Mouse (Mus musculus) intestine, postnatal 0 days (tissue): Measurements from ENCODE around the gene Btnl6. TPM values are rescaled to one million over a fixed set of nuclear protein-coding genes. Genes with fewer than 3 reads are reported as not detected.

Source experiments
- ATAC-seq: fragments of 200-750 bp; cut with Nextera tagmentation; 2 replicates; pipeline ENCODE4 v1.8.0; 2017; ENCODE audit warnings: mild to moderate bottlenecking, moderate TSS enrichment, moderate library complexity
- H3K27ac ChIP-seq: fragments of 300-500 bp; sonication (generic); 2 replicates; pipeline ENCODE4 v1.5.1; 2014; ENCODE audit warnings: mild to moderate bottlenecking, low read depth, low read length, moderate library complexity
- H3K27me3 ChIP-seq: fragments of 300-500 bp; sonication (generic); replicated peaks from 2 replicates; pipeline ENCODE4 v1.6.1; 2014; ENCODE audit warnings: low read length, mixed read lengths; ENCODE audit not compliant: control insufficient read depth, insufficient read depth
- H3K36me3 ChIP-seq: fragments of 300-500 bp; sonication (generic); 2 replicates; pipeline ENCODE4 v1.6.1; 2014; ENCODE audit warnings: mild to moderate bottlenecking, moderate library complexity; ENCODE audit not compliant: control insufficient read depth, insufficient read depth
- H3K4me1 ChIP-seq: fragments of 300-500 bp; sonication (generic); replicated peaks from 2 replicates; pipeline ENCODE4 v1.6.1; 2014; ENCODE audit warnings: antibody characterized with exemption, low read length, mixed read lengths; ENCODE audit not compliant: control insufficient read depth, insufficient read depth
- H3K4me2 ChIP-seq: fragments of 300-500 bp; sonication (generic); replicated peaks from 2 replicates; pipeline ENCODE4 v1.6.1; 2014; ENCODE audit warnings: low read depth, mild to moderate bottlenecking, moderate library complexity
- H3K4me3 ChIP-seq: fragments of 300-500 bp; sonication (generic); 2 replicates; pipeline ENCODE4 v1.5.1; 2014; ENCODE audit warnings: low read depth, low read length
- H3K9ac ChIP-seq: fragments of 300-500 bp; sonication (generic); 2 replicates; pipeline ENCODE4 v1.6.1; 2014; ENCODE audit warnings: mild to moderate bottlenecking, low read depth, low read length
- H3K9me3 ChIP-seq: fragments of 300-500 bp; sonication (generic); 2 replicates; pipeline ENCODE4 v1.6.1; 2016; ENCODE audit warnings: mixed run types; ENCODE audit not compliant: control insufficient read depth
- CTCF ChIP-seq: sonication (generic); IDR thresholded peaks from 2 replicates; pipeline ENCODE4 v1.5.1; 2016; ENCODE audit warnings: low read depth, mild to moderate bottlenecking, control low read depth, antibody characterized with exemption, moderate library complexity
- WGBS: fragments of 180-500 bp; shearing (Covaris S2); extraction: QIAGEN DNeasy Blood & Tissue Kit; methylation state at CpG from one replicate; pipeline ENCODE4 v1.1.7; 2014; 5-methylcytosine and 5-hydroxymethylcytosine counted together
- polyA plus RNA-seq: library from polyadenylated mRNA; unstranded; fragments of >200 nt; fragmentation: Nextera tagmentation; extraction: Ambion mirVana; gene quantifications from 2 replicates; pipeline ENCODE4 v1.2.1, GENCODE M21; 2015

Gene Btnl6
- polyA plus RNA-seq, 1 experiment from 2014 or later, result 85.8 TPM

DNA sequence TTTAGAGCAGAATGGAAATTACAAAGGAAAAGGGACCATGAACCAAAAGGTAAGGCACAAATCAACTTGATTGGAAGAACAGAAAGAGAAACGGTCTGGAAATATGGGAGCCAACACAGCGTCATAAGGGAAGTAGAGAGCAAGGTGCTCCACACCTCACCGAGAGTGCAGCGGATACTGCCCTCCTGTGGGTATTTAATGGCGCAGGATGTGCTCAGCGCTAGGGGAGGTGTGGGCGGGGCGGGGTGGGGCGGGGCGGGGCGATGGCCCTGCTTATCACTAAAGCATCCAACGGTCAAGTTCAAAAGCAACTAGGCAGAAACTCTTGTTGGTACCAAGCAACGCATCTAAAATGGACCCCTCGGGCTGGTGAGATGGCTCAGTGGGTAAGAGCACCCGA lies 42.7 kb upstream of the Btnl6 start:
- Histone ChIP-seq H3K4me2 (peak overlapping the region; percentile 14; the same call in 1 of the 2 replicates), H3K4me1 (no peaks in the 10 kb centered on the region), H3K27me3 (no peaks in the 10 kb centered on the region), H3K27ac (no peak overlapping the region), H3K4me3 (no peak overlapping the region), H3K9ac (no peak overlapping the region), H3K36me3 (no peaks in the 10 kb centered on the region), H3K9me3 (no peaks in the 10 kb centered on the region)
- peak; percentile 84 for ATAC-seq
- peak; percentile 75 for TF ChIP-seq CTCF
- 19% methylated on average over 15 of the region's 15 CpGs for WGBS

DNA sequence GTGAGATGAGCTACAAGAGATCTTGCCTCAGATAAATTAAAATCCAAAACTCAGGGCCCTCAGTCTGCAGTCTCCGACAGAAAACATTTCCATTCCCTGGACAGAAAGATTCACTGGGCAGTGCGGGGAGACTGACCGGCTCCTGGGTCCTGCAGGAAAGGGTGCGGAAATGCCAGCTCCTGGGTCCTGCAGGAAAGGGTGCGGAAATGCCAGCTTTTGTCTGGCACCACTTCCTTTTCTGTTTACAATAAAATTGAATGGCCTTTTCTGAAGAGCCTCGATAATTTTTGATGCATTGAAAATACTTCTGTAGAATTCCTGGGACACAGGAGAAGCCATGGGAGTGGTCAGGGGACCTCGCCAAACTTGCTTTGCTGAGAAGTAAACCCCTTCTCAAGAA lies 42.0 kb upstream of the Btnl6 start:
- TF ChIP-seq CTCF, result no peak
- H3K9me3 ChIP-seq, result no peaks in the 10 kb centered on the region
- no peaks in the 10 kb centered on the region for H3K36me3 ChIP-seq
- no peak overlapping the region for H3K27ac ChIP-seq
- H3K9ac ChIP-seq, result no peak overlapping the region
- no peak overlapping the region for H3K4me2 ChIP-seq
- ATAC-seq, result no peak
- no peak overlapping the region for H3K4me3 ChIP-seq
- WGBS, result 86% methylated on average over 7 of the region's 7 CpGs
- H3K27me3 ChIP-seq, result no peaks in the 10 kb centered on the region
- no peaks in the 10 kb centered on the region for H3K4me1 ChIP-seq

DNA sequence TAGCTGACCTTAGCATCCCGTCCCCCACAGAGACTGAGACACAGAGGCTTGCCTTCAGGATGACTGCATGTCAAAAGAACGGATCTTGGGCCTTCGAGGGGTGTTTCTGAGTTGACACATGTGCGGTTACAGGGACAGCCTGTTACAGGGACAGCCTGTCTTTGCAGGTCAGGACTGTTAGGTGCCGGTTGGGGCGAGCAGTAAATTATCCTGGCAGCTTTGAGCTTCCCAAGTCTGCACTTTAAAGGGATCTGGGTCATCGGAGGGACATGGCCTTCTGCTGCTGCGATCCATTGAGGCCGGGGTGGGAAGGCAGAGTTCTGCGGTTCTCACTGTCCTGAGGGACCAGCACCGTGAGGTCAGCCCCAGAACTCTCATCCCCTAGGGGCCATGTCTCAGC lies 40.3 kb upstream of the Btnl6 start:
- Histone ChIP-seq H3K27ac (no peak overlapping the region), H3K4me2 (no peak overlapping the region), H3K4me1 (no peaks in the 10 kb centered on the region), H3K9ac (no peak overlapping the region), H3K27me3 (no peaks in the 10 kb centered on the region), H3K4me3 (no peak overlapping the region), H3K36me3 (no peaks in the 10 kb centered on the region), H3K9me3 (no peaks in the 10 kb centered on the region)
- no peak for TF ChIP-seq CTCF
- 67% methylated on average over 11 of the region's 11 CpGs for WGBS
- no peak for ATAC-seq

DNA sequence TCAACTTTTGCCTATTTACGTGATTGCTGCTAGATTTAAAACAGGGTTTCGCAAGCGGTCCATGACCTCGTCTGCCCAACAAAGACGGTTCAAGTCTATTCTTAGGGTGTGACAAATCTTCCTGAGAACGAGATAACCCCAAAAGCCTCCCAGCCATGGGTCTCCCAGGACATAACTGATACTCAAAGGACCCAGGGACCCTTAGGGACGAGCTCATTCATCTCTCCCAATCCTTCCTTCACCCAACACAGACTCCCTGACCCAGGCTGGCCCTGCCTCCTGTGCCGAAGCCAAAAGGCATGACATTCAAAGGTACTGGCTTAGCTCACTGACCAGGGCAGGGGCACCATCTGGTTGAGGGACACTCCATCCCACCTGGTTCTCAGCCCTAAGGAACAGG lies 39.3 kb upstream of the Btnl6 start:
- WGBS, result 68% methylated on average over 8 of the region's 8 CpGs
- no peaks in the 10 kb centered on the region for H3K27me3 ChIP-seq
- H3K9me3 ChIP-seq, result no peaks in the 10 kb centered on the region
- no peaks in the 10 kb centered on the region for H3K36me3 ChIP-seq
- no peak overlapping the region for H3K9ac ChIP-seq
- H3K4me2 ChIP-seq, result no peak overlapping the region
- ATAC-seq, result no peak
- H3K27ac ChIP-seq, result no peak overlapping the region
- TF ChIP-seq CTCF, result no peak
- no peaks in the 10 kb centered on the region for H3K4me1 ChIP-seq
- no peak overlapping the region for H3K4me3 ChIP-seq

DNA sequence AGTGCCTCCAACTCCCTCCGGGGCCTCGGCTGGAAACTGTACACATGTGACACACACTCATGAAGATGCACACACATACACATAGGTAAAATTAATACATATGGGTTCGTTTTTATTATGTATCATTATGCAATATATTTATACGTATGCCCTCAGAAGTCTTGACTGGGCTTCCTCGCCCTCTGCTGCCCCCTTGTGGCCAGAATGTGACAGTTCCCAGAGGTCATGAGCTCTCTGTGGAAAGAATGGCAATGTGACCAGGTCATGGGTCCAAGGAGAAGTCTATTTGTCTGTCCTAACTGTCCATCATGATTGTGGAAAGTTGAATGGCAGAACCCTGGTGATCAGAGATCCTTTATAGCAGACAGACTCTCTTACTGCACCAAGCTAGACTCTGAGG lies 38.3 kb upstream of the Btnl6 start:
- Histone ChIP-seq H3K9ac (no peak overlapping the region), H3K4me3 (no peak overlapping the region), H3K27ac (no peak overlapping the region), H3K27me3 (no peaks in the 10 kb centered on the region), H3K4me1 (no peaks in the 10 kb centered on the region), H3K36me3 (no peaks in the 10 kb centered on the region), H3K4me2 (no peak overlapping the region; the same call in 1 of the 2 replicates), H3K9me3 (no peaks in the 10 kb centered on the region)
- peak; percentile 95 for TF ChIP-seq CTCF
- peak; percentile 32; the same call in 1 of the 2 replicates for ATAC-seq
- WGBS, result 20% methylated on average over 5 of the region's 5 CpGs

DNA sequence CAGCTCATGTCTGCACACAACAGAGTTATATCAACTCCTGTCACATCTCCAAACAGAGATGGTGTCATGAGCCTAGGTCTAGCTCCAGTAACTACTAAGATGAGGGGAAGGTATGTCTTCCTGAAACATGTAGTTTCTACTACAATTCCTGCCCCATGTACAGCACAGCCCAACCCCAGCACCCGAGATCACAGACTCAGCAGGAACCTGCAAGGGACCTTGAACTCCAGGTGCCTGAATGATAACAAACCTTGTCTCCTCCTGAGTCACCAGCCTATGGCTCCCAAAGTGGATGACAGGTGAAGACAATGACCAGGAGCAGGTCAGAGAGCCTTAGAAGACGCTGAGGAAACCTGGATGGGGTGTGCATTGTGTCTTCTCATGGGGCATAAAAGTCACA lies 32.7 kb upstream of the Btnl6 start:
- Histone ChIP-seq H3K27ac (no peak overlapping the region), H3K4me1 (no peaks in the 10 kb centered on the region; the same call in 1 of the 2 replicates), H3K4me2 (no peak overlapping the region), H3K36me3 (no peaks in the 10 kb centered on the region), H3K9ac (no peak overlapping the region), H3K4me3 (no peak overlapping the region), H3K27me3 (no peaks in the 10 kb centered on the region), H3K9me3 (no peaks in the 10 kb centered on the region)
- 48% methylated on average over 2 of the region's 2 CpGs for WGBS
- no peak for TF ChIP-seq CTCF
- peak; percentile 74 for ATAC-seq

DNA sequence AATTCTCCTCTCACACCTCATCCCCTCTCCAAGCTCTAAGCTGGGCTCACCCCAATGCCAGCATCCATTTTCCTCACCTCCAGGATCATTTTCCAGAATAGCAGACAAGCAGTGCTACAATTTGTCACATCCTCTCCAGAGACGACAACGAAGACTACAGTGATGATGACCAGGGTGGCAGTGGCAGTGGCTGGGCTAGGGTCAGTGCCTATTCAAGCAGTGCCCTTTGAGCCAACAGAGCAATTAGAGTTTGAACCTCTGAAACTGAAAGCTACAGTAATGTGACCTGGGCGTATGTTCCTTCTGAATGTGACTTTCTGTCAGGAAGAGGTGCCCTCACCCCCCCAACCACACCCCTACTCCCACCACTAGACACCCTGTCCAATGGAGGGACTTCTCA lies 32.0 kb upstream of the Btnl6 start:
- H3K27ac ChIP-seq, result peak overlapping the region; percentile 76
- H3K4me1 ChIP-seq, result no peaks in the 10 kb centered on the region; the same call in 1 of the 2 replicates
- no peaks in the 10 kb centered on the region for H3K36me3 ChIP-seq
- TF ChIP-seq CTCF, result no peak
- H3K9ac ChIP-seq, result 0 out of 2 replicates have a peak overlapping the region, but pooled peaks have one; percentile 18
- H3K4me2 ChIP-seq, result peak overlapping the region; percentile 57
- H3K4me3 ChIP-seq, result peak overlapping the region; percentile 27; the same call in 1 of the 2 replicates
- H3K27me3 ChIP-seq, result no peaks in the 10 kb centered on the region
- no peaks in the 10 kb centered on the region for H3K9me3 ChIP-seq
- 43% methylated on average over 3 of the region's 3 CpGs for WGBS
- peak; percentile 67 for ATAC-seq
